Mouse (Mus musculus): ENCODE results near the gene Igsf6.

- no peak for TF ChIP-seq CTCF (IDR thresholded peaks at IDR 0.05; ENCODE audit: extremely low read depth, insufficient read depth, insufficient read length, insufficient replicate concordance)
- TF ChIP-seq POLR2A (IDR thresholded peaks at IDR 0.05; ENCODE audit: low read depth, low read length): no peak
These were observed 33.8 kb downstream of the Igsf6 start for GRCm38 (mm10) chr7:121040595-121040994.

All from spleen, adult 2 months (tissue).